Mouse (Mus musculus): Measurements from ENCODE around the gene Ufsp1. TPM values are rescaled to one million over a fixed set of nuclear protein-coding genes. Genes with fewer than 3 reads are reported as not detected.

The Ufsp1 gene
- polyA plus RNA-seq (2017; shearing (Covaris generic)) = 1 to 10 TPM in 1 of 2 experiments, under 1 TPM in 1; 0.55 to 2.6 TPM

DNA sequence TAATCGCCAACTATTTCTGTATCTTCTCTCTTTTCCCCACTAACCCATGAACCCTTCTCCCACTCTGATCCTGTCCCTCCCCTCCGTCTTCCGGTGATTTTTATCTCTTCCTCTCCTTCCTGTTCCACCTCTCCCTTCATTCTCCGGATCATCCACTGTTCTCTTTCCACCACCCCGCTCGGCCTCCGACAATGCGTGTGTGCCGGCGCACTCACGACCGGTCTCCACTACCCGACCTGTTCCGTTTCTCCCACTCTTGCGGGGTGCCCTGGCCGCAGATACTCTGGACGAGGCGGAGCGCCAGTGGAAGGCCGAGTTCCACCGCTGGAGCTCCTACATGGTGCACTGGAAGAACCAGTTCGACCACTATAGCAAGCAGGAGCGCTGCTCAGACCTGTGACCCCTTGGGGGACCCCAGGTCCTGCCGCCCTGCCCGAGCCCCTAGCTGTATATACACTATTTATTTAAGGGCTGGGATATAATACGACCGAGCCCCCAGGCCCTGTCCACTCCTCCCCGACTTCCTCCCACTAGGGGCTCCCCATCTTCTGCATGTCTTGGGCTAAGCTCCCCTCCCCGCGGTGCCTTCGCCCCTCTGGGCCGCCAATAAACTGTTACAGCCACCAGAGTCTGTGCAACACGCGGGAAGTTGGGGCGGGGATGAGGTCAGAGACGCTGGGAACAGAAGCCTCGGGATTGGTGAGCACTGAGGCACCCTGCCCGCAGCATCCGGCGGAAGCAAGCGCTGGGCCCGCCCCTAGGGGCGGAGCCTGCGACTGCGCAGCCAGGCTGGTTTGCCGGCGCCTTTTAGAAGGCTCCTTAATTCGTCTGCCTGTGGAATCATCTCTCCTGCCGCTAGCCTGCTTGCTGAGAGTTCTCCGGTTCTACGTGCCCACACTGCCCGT lies at the start of gene Ufsp1:
TSS of gene Ufsp1 (plus strand) at position 791 of the 905 bp plus-strand sequence.

GRCm38 (mm10) chr5:137287032-137287952 lies 7.1 kb upstream of the Ufsp1 start, which contains the start of gene Ache:
Gene Ache (plus strand): TSS chr5:137287519.

GRCm38 (mm10) chr5:137307071-137307912 lies 12.9 kb downstream of the Ufsp1 start, which contains the start of gene Srrt:
Gene Srrt (minus strand): TSS chr5:137307674.

GRCm38 (mm10) chr5:137314193-137315083 lies 20.0 kb downstream of the Ufsp1 start, which contains the start of gene Trip6:
Gene Trip6 (minus strand): TSS chr5:137314404.

DNA sequence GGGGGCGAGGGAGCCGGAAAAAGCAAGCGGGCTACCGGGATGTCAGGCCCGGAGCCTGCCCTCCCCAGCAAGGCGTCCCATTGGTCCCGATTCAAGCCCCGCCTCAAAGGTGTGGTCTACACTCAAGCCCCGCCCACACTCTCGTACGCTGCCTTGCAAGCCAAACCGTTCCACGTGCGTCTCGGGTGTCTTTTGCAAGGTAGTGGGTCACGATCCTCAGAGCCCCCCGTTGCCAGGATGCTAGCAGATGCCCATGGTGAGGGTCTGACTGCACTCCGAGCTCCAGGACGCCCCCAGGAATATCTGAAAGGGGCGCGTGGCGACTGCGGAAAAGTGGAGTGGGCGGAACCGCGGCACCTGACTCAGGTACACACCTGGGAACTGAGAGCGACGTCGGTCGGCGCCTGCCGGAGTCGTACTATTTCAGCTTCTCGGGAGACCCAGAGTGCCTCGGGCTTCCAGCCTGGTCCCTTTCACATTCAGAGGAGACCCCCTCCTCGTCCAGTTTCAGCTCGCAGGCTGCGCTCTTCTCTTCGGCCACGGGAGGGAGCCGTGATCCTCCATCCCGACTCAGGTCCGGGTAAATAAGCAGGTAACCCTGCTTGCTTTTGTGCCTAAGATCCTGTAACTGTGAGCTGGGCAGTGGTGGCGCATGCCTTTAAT lies 39.2 kb downstream of the Ufsp1 start, which contains the start of gene Slc12a9:
TSS of gene Slc12a9 (minus strand) at position 86 of the 663 bp plus-strand sequence.

Other genes starting within 250 kb of the Ufsp1 start
- 10 to 100 TPM; 71.3 to 86.8 TPM for gene Ap1s1, start 248.5 kb upstream of the Ufsp1 start, polyA plus RNA-seq (2017; shearing (Covaris generic))
- 1 to 10 TPM in 1 of 2 experiments, under 1 TPM in 1; 0.14 to 1.6 TPM for gene Serpine1, start 222.4 kb upstream of the Ufsp1 start, polyA plus RNA-seq (2017; shearing (Covaris generic))
- 10 to 100 TPM; 11.7 to 16.4 TPM for gene Trim56, start 178.4 kb upstream of the Ufsp1 start, polyA plus RNA-seq (2017; shearing (Covaris generic))
- gene Muc3, start 145.3 kb upstream of the Ufsp1 start, polyA plus RNA-seq (2017; shearing (Covaris generic)) = under 1 TPM in 1 of 2 experiments, not detected in 1; 0.93 TPM
- 1 to 10 TPM; 1.5 to 1.9 TPM for gene Muc3a, start 82.2 kb upstream of the Ufsp1 start, polyA plus RNA-seq (2017; shearing (Covaris generic))
- under 1 TPM; 0.13 to 0.20 TPM for gene Ache, start 7.1 kb upstream of the Ufsp1 start, polyA plus RNA-seq (2017; shearing (Covaris generic))
- 100 to 1,000 TPM; 111 to 126 TPM for gene Srrt, start 13.0 kb downstream of the Ufsp1 start, polyA plus RNA-seq (2017; shearing (Covaris generic))
- 1 to 10 TPM; 4.1 to 5.2 TPM for gene Trip6, start 19.8 kb downstream of the Ufsp1 start, polyA plus RNA-seq (2017; shearing (Covaris generic))
- gene Slc12a9, start 39.0 kb downstream of the Ufsp1 start, polyA plus RNA-seq (2017; shearing (Covaris generic)) = 10 to 100 TPM; 19.0 to 24.9 TPM
- gene Ephb4, start 55.5 kb downstream of the Ufsp1 start, polyA plus RNA-seq (2017; shearing (Covaris generic)) = under 1 TPM; 0.14 to 0.64 TPM
- gene Zan, start 182.4 kb downstream of the Ufsp1 start, polyA plus RNA-seq (2017; shearing (Covaris generic)) = 1 to 10 TPM; 1.1 to 4.1 TPM
- gene Pop7, start 207.9 kb downstream of the Ufsp1 start, polyA plus RNA-seq (2017; shearing (Covaris generic)) = 10 to 100 TPM; 35.2 to 41.1 TPM
- gene Gigyf1, start 223.9 kb downstream of the Ufsp1 start, polyA plus RNA-seq (2017; shearing (Covaris generic)) = 10 to 100 TPM; 10.9 to 13.1 TPM
- under 1 TPM in 1 of 2 experiments, not detected in 1; 0.82 TPM for gene Epo, start 238.6 kb downstream of the Ufsp1 start, polyA plus RNA-seq (2017; shearing (Covaris generic))
- 100 to 1,000 TPM; 293 to 297 TPM for gene Gnb2, start 238.9 kb downstream of the Ufsp1 start, polyA plus RNA-seq (2017; shearing (Covaris generic))

Measured in inflammation-experienced regulatory T-cells (primary cell).